Mouse (Mus musculus): ENCODE measurements around the gene Grm1.

GRCm38 (mm10) chr10:10761274-10761673, 320.9 kb downstream of the Grm1 start:
- TF ChIP-seq POLR2A (IDR thresholded peaks at IDR 0.05; ENCODE audit: extremely low read depth, insufficient read depth, low read length) (no peak), CTCF (IDR thresholded peaks at IDR 0.05; ENCODE audit: low read depth, low read length) (no peak)
